Mouse (Mus musculus) liver, postnatal 0 days (tissue): Measurements from ENCODE around the gene Dcun1d4. TPM values are rescaled to one million over a fixed set of nuclear protein-coding genes. Genes with fewer than 3 reads are reported as not detected.
"Not testable (repeated sequence)": the region's sequence is repeated elsewhere in the genome, so short reads cannot be mapped to it uniquely, and the experiment has no call there.

Experiments used
- ATAC-seq: fragments of 200-750 bp; cut with Nextera tagmentation; 2 replicates; pipeline ENCODE4 v1.8.0; 2017; ENCODE audit warnings: mild to moderate bottlenecking, moderate library complexity
- DNase-seq: peaks from one replicate; pipeline ENCODE4 v3.0.0-alpha.2; 2016
- H3K27ac ChIP-seq: fragments of 300-500 bp; sonication (generic); 2 replicates; pipeline ENCODE4 v1.5.1; 2014; ENCODE audit warnings: antibody characterized with exemption, moderate library complexity, mild to moderate bottlenecking, low read depth
- H3K27me3 ChIP-seq: fragments of 300-500 bp; sonication (generic); 2 replicates; pipeline ENCODE4 v1.6.1; 2014; ENCODE audit warnings: low read length, control low read depth, mixed read lengths; ENCODE audit not compliant: insufficient read depth
- H3K36me3 ChIP-seq: fragments of 300-500 bp; sonication (generic); replicated peaks from 2 replicates; pipeline ENCODE4 v1.6.1; 2014; ENCODE audit warnings: mild to moderate bottlenecking, control low read depth, low read length, moderate library complexity, mixed read lengths; ENCODE audit not compliant: insufficient read depth
- H3K4me1 ChIP-seq: fragments of 300-500 bp; sonication (generic); 2 replicates; pipeline ENCODE4 v1.6.1; 2014; ENCODE audit warnings: antibody characterized with exemption, mild to moderate bottlenecking, control low read depth; ENCODE audit not compliant: insufficient read depth
- H3K4me2 ChIP-seq: fragments of 300-500 bp; sonication (generic); 2 replicates; pipeline ENCODE4 v1.6.1; 2014; ENCODE audit warnings: low read depth, mild to moderate bottlenecking, low read length, moderate library complexity, mixed read lengths
- H3K4me3 ChIP-seq: fragments of 300-500 bp; sonication (generic); 2 replicates; pipeline ENCODE4 v1.5.1; 2014; ENCODE audit warnings: low read depth, low read length
- H3K9ac ChIP-seq: fragments of 300-500 bp; sonication (generic); replicated peaks from 2 replicates; pipeline ENCODE4 v1.6.1; 2014; ENCODE audit warnings: mild to moderate bottlenecking, moderate library complexity
- H3K9me3 ChIP-seq: fragments of 300-500 bp; sonication (generic); 2 replicates; pipeline ENCODE4 v1.6.1; 2016; ENCODE audit warnings: mild to moderate bottlenecking, control low read depth, low read length, mixed read lengths
- CTCF ChIP-seq: sonication (generic); IDR thresholded peaks from 2 replicates; pipeline ENCODE4 v1.5.1; 2016; ENCODE audit warnings: antibody characterized with exemption, low read depth
- EP300 ChIP-seq: IDR thresholded peaks from 2 replicates; pipeline ENCODE4 v1.6.1; 2016; ENCODE audit warnings: antibody characterized with exemption, low read depth, mild to moderate bottlenecking
- WGBS: fragments of 180-500 bp; shearing (Covaris S2); extraction: QIAGEN DNeasy Blood & Tissue Kit; methylation state at CpG from one replicate; pipeline ENCODE4 v1.1.7; 2014; ENCODE audit not compliant: insufficient replicate concordance; 5-methylcytosine and 5-hydroxymethylcytosine counted together
- polyA plus RNA-seq: library from polyadenylated mRNA; unstranded; fragments of >200 nt; fragmentation: Nextera tagmentation; extraction: Ambion mirVana; gene quantifications from 2 replicates; pipeline ENCODE4 v1.2.1, GENCODE M21; 2015

Dcun1d4 gene
- polyA plus RNA-seq, 1 experiment from 2014 or later, result 4.1 TPM

- 76% methylated on average over 7 of the region's 7 CpGs for WGBS
- no peak for ATAC-seq
- TF ChIP-seq EP300 (no peak), CTCF (no peak)
- H3K4me1 ChIP-seq, result no peaks in the 10 kb centered on the region
- no peaks in the 10 kb centered on the region for H3K36me3 ChIP-seq
- no peak overlapping the region for H3K4me3 ChIP-seq
- no peak overlapping the region for H3K9ac ChIP-seq
- DNase-seq, result no peak
- no peak overlapping the region for H3K4me2 ChIP-seq
- no peak overlapping the region for H3K27ac ChIP-seq
- no peaks in the 10 kb centered on the region for H3K9me3 ChIP-seq
- no peaks in the 10 kb centered on the region for H3K27me3 ChIP-seq
Measured at GRCm38 (mm10) chr5:73573789-73574188, 93.0 kb downstream of the Dcun1d4 start.

- no peaks in the 10 kb centered on the region for H3K36me3 ChIP-seq
- H3K4me2 ChIP-seq, result no peak overlapping the region
- no peak overlapping the region for H3K27ac ChIP-seq
- H3K9me3 ChIP-seq, result no peaks in the 10 kb centered on the region
- no peaks in the 10 kb centered on the region for H3K27me3 ChIP-seq
- WGBS, result 86% methylated on average over 4 of the region's 4 CpGs
- TF ChIP-seq CTCF (no peak), EP300 (no peak)
- H3K4me1 ChIP-seq, result no peaks in the 10 kb centered on the region
- ATAC-seq, result no peak
- no peak overlapping the region for H3K9ac ChIP-seq
- H3K4me3 ChIP-seq, result no peak overlapping the region
- DNase-seq, result no peak
Measured at GRCm38 (mm10) chr5:73574616-73575015, 93.8 kb downstream of the Dcun1d4 start.

GRCm38 (mm10) chr5:73576708-73577107 is 95.9 kb downstream of the Dcun1d4 start:
- no peak overlapping the region for H3K27ac ChIP-seq
- no peak overlapping the region for H3K4me2 ChIP-seq
- H3K27me3 ChIP-seq, result no peaks in the 10 kb centered on the region
- ATAC-seq (no peak), DNase-seq (no peak)
- TF ChIP-seq EP300 (no peak), CTCF (no peak)
- WGBS, result 64% methylated on average over 7 of the region's 7 CpGs
- H3K4me1 ChIP-seq, result no peaks in the 10 kb centered on the region
- H3K9me3 ChIP-seq, result no peaks in the 10 kb centered on the region
- no peak overlapping the region for H3K4me3 ChIP-seq
- H3K36me3 ChIP-seq, result no peaks in the 10 kb centered on the region
- H3K9ac ChIP-seq, result no peak overlapping the region

DNA sequence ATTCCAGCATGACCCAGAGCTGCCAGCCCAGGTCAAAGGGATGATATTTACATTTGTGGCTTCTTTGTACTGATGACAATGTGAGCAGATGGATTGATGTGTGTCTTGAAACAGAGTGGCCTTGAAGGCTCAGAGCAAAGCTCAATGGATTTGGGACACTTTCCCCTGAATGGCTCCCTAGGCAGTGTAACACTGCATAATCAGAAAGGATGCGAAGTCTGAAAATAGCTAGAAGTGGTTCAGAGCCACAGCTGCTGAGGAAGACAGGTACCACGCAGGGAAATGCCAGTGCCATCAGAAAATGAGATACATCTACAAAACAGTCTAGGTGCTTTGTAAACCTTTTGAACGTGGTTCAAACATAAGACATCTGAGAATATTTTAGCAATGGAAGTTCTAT is 97.3 kb downstream of the Dcun1d4 start:
- Histone ChIP-seq H3K4me3 (no peak overlapping the region), H3K9ac (no peak overlapping the region), H3K4me1 (no peaks in the 10 kb centered on the region), H3K36me3 (no peaks in the 10 kb centered on the region), H3K9me3 (no peaks in the 10 kb centered on the region), H3K27ac (no peak overlapping the region), H3K27me3 (no peaks in the 10 kb centered on the region), H3K4me2 (no peak overlapping the region)
- no peak for TF ChIP-seq EP300
- no peak for TF ChIP-seq CTCF
- DNase-seq (no peak), ATAC-seq (no peak)
- WGBS, result 67% methylated on average over 3 of the region's 3 CpGs

DNA sequence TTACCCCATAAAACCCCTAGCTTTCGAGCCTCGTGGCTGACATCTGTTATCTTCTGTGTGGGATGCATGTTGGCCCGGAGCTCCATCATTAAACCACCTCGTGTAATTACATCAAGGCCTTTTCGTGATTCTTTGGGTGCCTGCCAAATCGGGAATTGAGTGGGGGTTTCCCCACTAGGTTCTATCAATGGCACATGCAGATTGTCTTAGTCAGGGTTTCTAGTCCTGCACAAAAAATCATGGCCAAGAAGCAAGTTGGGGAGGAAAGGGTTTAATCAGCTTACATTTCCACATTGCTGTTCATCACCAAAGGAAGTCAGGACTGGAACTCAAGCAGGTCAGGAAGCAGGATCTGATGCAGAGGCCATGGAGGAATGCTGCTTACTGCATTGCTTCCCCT is 103.2 kb downstream of the Dcun1d4 start:
- H3K27ac ChIP-seq, H3K9me3 ChIP-seq, H3K36me3 ChIP-seq, H3K4me3 ChIP-seq, H3K4me2 ChIP-seq, DNase-seq, H3K27me3 ChIP-seq, H3K9ac ChIP-seq, H3K4me1 ChIP-seq, ATAC-seq: not testable (repeated sequence)
- WGBS, result 77% methylated on average over 6 of the region's 6 CpGs

DNA sequence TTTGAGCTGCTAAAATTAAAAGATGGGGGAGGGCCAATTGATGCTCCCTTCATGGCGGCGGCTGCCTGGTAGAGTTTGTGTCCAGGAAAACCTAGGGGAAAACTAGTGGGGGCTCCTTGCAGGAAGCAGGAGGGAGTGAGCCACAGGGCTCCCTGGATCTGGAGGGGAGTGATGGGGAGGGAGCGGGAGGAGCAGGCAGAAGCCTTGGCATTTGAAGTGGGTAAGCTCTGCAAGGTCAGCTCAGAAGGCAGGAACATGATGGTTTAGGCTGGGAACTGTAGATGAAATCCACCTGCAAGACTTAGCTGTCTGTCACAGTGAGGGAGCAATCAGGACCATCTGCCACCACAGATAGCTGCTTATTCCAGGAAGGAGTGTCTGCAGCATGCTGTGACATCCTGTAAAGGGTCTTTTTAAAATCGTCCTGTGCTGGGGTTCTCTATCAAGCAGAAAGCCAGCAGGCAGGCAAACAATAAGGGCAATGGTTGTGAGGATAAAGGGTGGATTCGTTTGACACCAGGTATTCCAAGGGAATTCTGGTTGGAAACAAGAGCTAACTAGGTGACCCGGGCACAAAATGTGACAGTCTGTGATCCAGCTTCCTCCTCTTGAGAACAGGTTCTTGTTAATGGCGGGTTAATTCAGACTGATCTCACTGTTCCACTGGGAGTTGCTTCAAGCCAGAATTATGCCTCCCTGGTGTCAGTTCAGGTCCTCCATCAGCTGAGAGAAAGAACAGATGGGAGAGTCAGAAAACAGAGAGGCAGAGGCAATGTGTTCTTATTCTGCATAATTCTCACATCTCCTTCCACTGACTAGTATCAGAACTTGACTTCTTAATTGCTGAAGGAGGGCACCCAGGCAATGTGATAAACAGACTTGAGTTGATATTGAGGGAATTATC is 104.7 kb downstream of the Dcun1d4 start:
- whole genome bisulfite sequencing, result 51% methylated on average over 7 of the region's 7 CpGs
- ATAC-seq, result no peak
- no peak overlapping the region for H3K4me3 ChIP-seq

More for the DNA sequence above, 104.7 kb downstream of the Dcun1d4 start:
- no peak overlapping the region for H3K9ac ChIP-seq
- no peaks in the 10 kb centered on the region for H3K27me3 ChIP-seq
- no peak overlapping the region for H3K4me2 ChIP-seq
- no peak for TF ChIP-seq EP300
- no peak for TF ChIP-seq CTCF
- H3K4me1 ChIP-seq, result no peaks in the 10 kb centered on the region
- DNase-seq, result no peak
- no peak overlapping the region for H3K27ac ChIP-seq
- H3K36me3 ChIP-seq, result no peaks in the 10 kb centered on the region
- no peaks in the 10 kb centered on the region for H3K9me3 ChIP-seq
